Mouse (Mus musculus): ENCODE measurements around the gene Cdhr3. TPM values are rescaled to one million over a fixed set of nuclear protein-coding genes. Genes with fewer than 3 reads are reported as not detected.
A peak's percentile ranks its signal among the peaks of the same experiment; 100 is the strongest.

The Cdhr3 gene
- total and polyA plus RNA-seq, 3 experiments: 0.34 to 1.8 (median 0.39) TPM

- TF ChIP-seq CTCF (IDR thresholded peaks at IDR 0.05) (no peak), POLR2A (IDR thresholded peaks at IDR 0.05; ENCODE audit: insufficient read depth, low read depth, low read length) (no peak), EP300 (IDR thresholded peaks at IDR 0.05; ENCODE audit: insufficient read depth, low read depth, low read length) (no peak)
- no peaks in the 10 kb centered on the region for H3K79me2 ChIP-seq (replicated peaks; ENCODE audit: control insufficient read depth, insufficient read depth, low read length)
- no peak overlapping the region for H3K4me3 ChIP-seq
- H3K27ac ChIP-seq: no peak overlapping the region
- intact Hi-C loops (cut with DNase I): no loop called here
- no peak overlapping the region for H3K9ac ChIP-seq (ENCODE audit: low read depth, low read length)
- 87% methylated on average over 13 of the region's 13 CpGs for WGBS
- peaks cover 4% of the 10 kb centered on the region for H3K4me1 ChIP-seq (ENCODE audit: control insufficient read depth, insufficient read depth, low read length)
- no peaks in the 10 kb centered on the region for H3K36me3 ChIP-seq (ENCODE audit: control insufficient read depth, insufficient read depth, low read length)
- no peak for DNase-seq
- H3K27me3 ChIP-seq (ENCODE audit: control insufficient read depth, insufficient read depth, low read length): no peaks in the 10 kb centered on the region
Observed at GRCm38 (mm10) chr12:33030066-33030465, 62.6 kb downstream of the Cdhr3 start.

- H3K4me3 ChIP-seq: no peak overlapping the region
- intact Hi-C loops (cut with DNase I): loop anchor here (5.0 kb wide), 2 partner anchors 254 to 399 kb away; partner anchors contain the start of gene Twistnb
- DNase-seq: no peak
- no peak overlapping the region for H3K9ac ChIP-seq (ENCODE audit: low read depth, low read length)
- H3K27ac ChIP-seq: no peak overlapping the region
- H3K36me3 ChIP-seq (ENCODE audit: control insufficient read depth, insufficient read depth, low read length): no peaks in the 10 kb centered on the region
- no peaks in the 10 kb centered on the region; the same call in none of the 2 replicates for H3K4me1 ChIP-seq (ENCODE audit: control insufficient read depth, insufficient read depth, low read length)
- no peaks in the 10 kb centered on the region for H3K27me3 ChIP-seq (ENCODE audit: control insufficient read depth, insufficient read depth, low read length)
- TF ChIP-seq CTCF (IDR thresholded peaks at IDR 0.05) (no peak), POLR2A (IDR thresholded peaks at IDR 0.05; ENCODE audit: insufficient read depth, low read depth, low read length) (no peak), EP300 (IDR thresholded peaks at IDR 0.05; ENCODE audit: insufficient read depth, low read depth, low read length) (no peak)
- no peaks in the 10 kb centered on the region for H3K79me2 ChIP-seq (replicated peaks; ENCODE audit: control insufficient read depth, insufficient read depth, low read length)
- 75% methylated on average over 13 of the region's 13 CpGs for WGBS
Observed at GRCm38 (mm10) chr12:33028708-33029107, 64.0 kb downstream of the Cdhr3 start.

GRCm38 (mm10) chr12:33028109-33028691, 64.5 kb downstream of the Cdhr3 start:
- no peak overlapping the region for H3K9ac ChIP-seq (ENCODE audit: low read depth, low read length)
- TF ChIP-seq CTCF (IDR thresholded peaks at IDR 0.05) (peak; percentile 64), POLR2A (IDR thresholded peaks at IDR 0.05; ENCODE audit: insufficient read depth, low read depth, low read length) (no peak), EP300 (IDR thresholded peaks at IDR 0.05; ENCODE audit: insufficient read depth, low read depth, low read length) (no peak)
- intact Hi-C loops (cut with DNase I): loop anchor here (5.0 kb wide), 2 partner anchors 254 to 399 kb away; partner anchors contain the start of gene Twistnb
- no peak overlapping the region for H3K4me3 ChIP-seq
- DNase-seq: no peak
- no peaks in the 10 kb centered on the region; the same call in none of the 2 replicates for H3K4me1 ChIP-seq (ENCODE audit: control insufficient read depth, insufficient read depth, low read length)
- no peaks in the 10 kb centered on the region for H3K27me3 ChIP-seq (ENCODE audit: control insufficient read depth, insufficient read depth, low read length)
- WGBS: 69% methylated on average over 10 of the region's 10 CpGs
- no peaks in the 10 kb centered on the region for H3K36me3 ChIP-seq (ENCODE audit: control insufficient read depth, insufficient read depth, low read length)
- no peak overlapping the region for H3K27ac ChIP-seq
- H3K79me2 ChIP-seq (replicated peaks; ENCODE audit: control insufficient read depth, insufficient read depth, low read length): no peaks in the 10 kb centered on the region

GRCm38 (mm10) chr12:33027093-33027492, 65.6 kb downstream of the Cdhr3 start:
- no peak overlapping the region for H3K9ac ChIP-seq (ENCODE audit: low read depth, low read length)
- H3K27me3 ChIP-seq (ENCODE audit: control insufficient read depth, insufficient read depth, low read length): no peaks in the 10 kb centered on the region
- no peaks in the 10 kb centered on the region; the same call in none of the 2 replicates for H3K4me1 ChIP-seq (ENCODE audit: control insufficient read depth, insufficient read depth, low read length)
- DNase-seq: peak; percentile 74 to 75
- no peaks in the 10 kb centered on the region for H3K36me3 ChIP-seq (ENCODE audit: control insufficient read depth, insufficient read depth, low read length)
- H3K79me2 ChIP-seq (replicated peaks; ENCODE audit: control insufficient read depth, insufficient read depth, low read length): no peaks in the 10 kb centered on the region
- H3K27ac ChIP-seq: no peak overlapping the region
- 1% methylated on average over 10 of the region's 10 CpGs for WGBS
- TF ChIP-seq CTCF (IDR thresholded peaks at IDR 0.05) (peak; percentile 99), EP300 (IDR thresholded peaks at IDR 0.05; ENCODE audit: insufficient read depth, low read depth, low read length) (peak; percentile 99), POLR2A (IDR thresholded peaks at IDR 0.05; ENCODE audit: insufficient read depth, low read depth, low read length) (no peak)
- no peak overlapping the region for H3K4me3 ChIP-seq
- intact Hi-C loops (cut with DNase I): loop anchor here (1.0 to 5.0 kb wide), 7 partner anchors 82 to 400 kb away; partner anchors contain the start of genes Atxn7l1 and Twistnb

- Histone ChIP-seq H3K27ac (no peak overlapping the region), H3K27me3 (ENCODE audit: control insufficient read depth, insufficient read depth, low read length) (no peaks in the 10 kb centered on the region), H3K36me3 (ENCODE audit: control insufficient read depth, insufficient read depth, low read length) (no peaks in the 10 kb centered on the region), H3K9ac (ENCODE audit: low read depth, low read length) (no peak overlapping the region), H3K4me3 (no peak overlapping the region), H3K79me2 (replicated peaks; ENCODE audit: control insufficient read depth, insufficient read depth, low read length) (no peaks in the 10 kb centered on the region), H3K4me1 (ENCODE audit: control insufficient read depth, insufficient read depth, low read length) (no peaks in the 10 kb centered on the region; the same call in none of the 2 replicates)
- TF ChIP-seq EP300 (IDR thresholded peaks at IDR 0.05; ENCODE audit: insufficient read depth, low read depth, low read length) (no peak), POLR2A (IDR thresholded peaks at IDR 0.05; ENCODE audit: insufficient read depth, low read depth, low read length) (no peak), CTCF (IDR thresholded peaks at IDR 0.05) (no peak)
- no peak for DNase-seq
- WGBS: 26% methylated on average over 6 of the region's 6 CpGs
- intact Hi-C loops (cut with DNase I): no loop called here
Observed at GRCm38 (mm10) chr12:33024524-33024923, 68.2 kb downstream of the Cdhr3 start.

- no peaks in the 10 kb centered on the region for H3K27me3 ChIP-seq (ENCODE audit: control insufficient read depth, insufficient read depth, low read length)
- no peak overlapping the region for H3K9ac ChIP-seq (ENCODE audit: low read depth, low read length)
- intact Hi-C loops (cut with DNase I): no loop called here
- H3K79me2 ChIP-seq (replicated peaks; ENCODE audit: control insufficient read depth, insufficient read depth, low read length): no peaks in the 10 kb centered on the region
- H3K36me3 ChIP-seq (ENCODE audit: control insufficient read depth, insufficient read depth, low read length): no peaks in the 10 kb centered on the region
- no peak overlapping the region for H3K4me3 ChIP-seq
- H3K4me1 ChIP-seq (ENCODE audit: control insufficient read depth, insufficient read depth, low read length): no peaks in the 10 kb centered on the region
- 84% methylated on average over 4 of the region's 4 CpGs for WGBS
- no peak overlapping the region for H3K27ac ChIP-seq
- no peak for DNase-seq
- TF ChIP-seq POLR2A (IDR thresholded peaks at IDR 0.05; ENCODE audit: insufficient read depth, low read depth, low read length) (no peak), CTCF (IDR thresholded peaks at IDR 0.05) (no peak), EP300 (IDR thresholded peaks at IDR 0.05; ENCODE audit: insufficient read depth, low read depth, low read length) (no peak)
Observed at GRCm38 (mm10) chr12:33021751-33022150, 70.9 kb downstream of the Cdhr3 start.
